Mouse (Mus musculus): ENCODE data around the gene Adamts4. TPM values are rescaled to one million over a fixed set of nuclear protein-coding genes. Genes with fewer than 3 reads are reported as not detected.
"Not testable (repeated sequence)": the region's sequence is repeated elsewhere in the genome, so short reads cannot be mapped to it uniquely, and the experiment has no call there.

The Adamts4 gene
- total RNA-seq, 2 experiments from 2014 or later, result 6.7 to 8.6 TPM

GRCm38 (mm10) chr1:171232800-171233730 lies 17.2 kb upstream of the Adamts4 start:
- no peak overlapping the region for H3K27ac ChIP-seq
- DNase-seq (ENCODE audit: extremely low spot score in 1 of 2, low spot score in 2 of 2), result no peak
- intact Hi-C loops (cut with DNase I), result no loop called here
- no peak for TF ChIP-seq CTCF (IDR thresholded peaks at IDR 0.05)
- H3K4me3 ChIP-seq, result no peak overlapping the region

GRCm38 (mm10) chr1:171234126-171234525 lies 16.1 kb upstream of the Adamts4 start, which contains the start of gene Fcer1g:
Gene Fcer1g (minus strand): TSS chr1:171234365.
- no peak for TF ChIP-seq CTCF (IDR thresholded peaks at IDR 0.05)
- Histone ChIP-seq H3K27ac (no peak within 1 kb of the TSS), H3K4me3 (no peak within 1 kb of the TSS)
- intact Hi-C loops (cut with DNase I), result no loop called here
- no peak for DNase-seq (ENCODE audit: extremely low spot score in 1 of 2, low spot score in 2 of 2)

- no peak for DNase-seq (ENCODE audit: extremely low spot score in 1 of 2, low spot score in 2 of 2)
- no peak for TF ChIP-seq CTCF (IDR thresholded peaks at IDR 0.05)
- H3K4me3 ChIP-seq, result no peak overlapping the region
- intact Hi-C loops (cut with DNase I), result no loop called here
- H3K27ac ChIP-seq, result no peak overlapping the region
Observed at GRCm38 (mm10) chr1:171234538-171234937, 15.7 kb upstream of the Adamts4 start.

GRCm38 (mm10) chr1:171235791-171236190 lies 14.4 kb upstream of the Adamts4 start:
- TF ChIP-seq CTCF (IDR thresholded peaks at IDR 0.05), result no peak
- H3K27ac ChIP-seq, result no peak overlapping the region
- DNase-seq (ENCODE audit: extremely low spot score in 1 of 2, low spot score in 2 of 2), result no peak
- H3K4me3 ChIP-seq, result no peak overlapping the region
- intact Hi-C loops (cut with DNase I), result loop anchor here (5.0 kb wide), 1 partner anchor 123 kb away; the partner anchor contains the start of gene Cfap126

- H3K4me3 ChIP-seq, result no peak overlapping the region
- no peak for TF ChIP-seq CTCF (IDR thresholded peaks at IDR 0.05)
- no peak for DNase-seq (ENCODE audit: extremely low spot score in 1 of 2, low spot score in 2 of 2)
- intact Hi-C loops (cut with DNase I), result loop anchor here (5.0 kb wide), 1 partner anchor 125 kb away; the partner anchor contains the start of gene Cfap126
- H3K27ac ChIP-seq, result no peak overlapping the region
Observed at GRCm38 (mm10) chr1:171237438-171237837, 12.8 kb upstream of the Adamts4 start.

- Histone ChIP-seq H3K4me3 (no peak overlapping the region), H3K27ac (no peak overlapping the region)
- no peak for DNase-seq (ENCODE audit: extremely low spot score in 1 of 2, low spot score in 2 of 2)
- intact Hi-C loops (cut with DNase I), result loop anchor here (5.0 kb wide), 1 partner anchor 126 kb away; the partner anchor contains the start of gene Cfap126
- peak; percentile 76 for TF ChIP-seq CTCF (IDR thresholded peaks at IDR 0.05)
Observed at GRCm38 (mm10) chr1:171238463-171238862, 11.8 kb upstream of the Adamts4 start.

GRCm38 (mm10) chr1:171239992-171240744 lies 10.1 kb upstream of the Adamts4 start:
- H3K4me3 ChIP-seq, result no peak overlapping the region
- DNase-seq (ENCODE audit: extremely low spot score in 1 of 2, low spot score in 2 of 2), result no peak
- TF ChIP-seq CTCF (IDR thresholded peaks at IDR 0.05), result no peak
- no peak overlapping the region; the same call in 1 of the 2 replicates for H3K27ac ChIP-seq
- intact Hi-C loops (cut with DNase I), result loop anchor here (5.0 kb wide), 1 partner anchor 128 kb away; the partner anchor contains the start of gene Cfap126

- intact Hi-C loops (cut with DNase I), result no loop called here
- H3K4me3 ChIP-seq, result no peak overlapping the region
- no peak for TF ChIP-seq CTCF (IDR thresholded peaks at IDR 0.05)
- no peak for DNase-seq (ENCODE audit: extremely low spot score in 1 of 2, low spot score in 2 of 2)
- H3K27ac ChIP-seq, result no peak overlapping the region; the same call in 1 of the 2 replicates
Observed at GRCm38 (mm10) chr1:171240911-171241310, 9.3 kb upstream of the Adamts4 start.

- H3K4me3 ChIP-seq; DNase-seq (ENCODE audit: extremely low spot score in 1 of 2, low spot score in 2 of 2); H3K27ac ChIP-seq; intact Hi-C loops (cut with DNase I): not testable (repeated sequence)
Observed at GRCm38 (mm10) chr1:171241952-171242351, 8.3 kb upstream of the Adamts4 start.

- intact Hi-C loops (cut with DNase I), result no loop called here
- TF ChIP-seq CTCF (IDR thresholded peaks at IDR 0.05), result no peak
- Histone ChIP-seq H3K4me3 (no peak overlapping the region), H3K27ac (no peak overlapping the region)
- no peak for DNase-seq (ENCODE audit: extremely low spot score in 1 of 2, low spot score in 2 of 2)
Observed at GRCm38 (mm10) chr1:171245353-171245752, 4.9 kb upstream of the Adamts4 start.

- intact Hi-C loops (cut with DNase I), result loop anchor here (1.0 to 2.0 kb wide), 2 partner anchors 25 to 34 kb away; partner anchors contain the start of genes Ppox and Tomm40l
- peak; percentile 98 for TF ChIP-seq CTCF (IDR thresholded peaks at IDR 0.05)
- peak overlapping the region; percentile 99 for H3K27ac ChIP-seq
- H3K4me3 ChIP-seq, result peak overlapping the region; percentile 76
- DNase-seq (ENCODE audit: extremely low spot score in 1 of 2, low spot score in 2 of 2), result peak; percentile 97 to 98
Observed at GRCm38 (mm10) chr1:171246709-171247452, 3.3 kb upstream of the Adamts4 start.

Data from left cerebral cortex, adult 2 months (tissue).